28 mouse cellular contexts compared by ENCODE assay signal in genomic region chr4:107985812-107986211, GRCm38 (mm10). TPM values are rescaled to one million over a fixed set of nuclear protein-coding genes. Genes with fewer than 3 reads are reported as not detected.
DNase-seq lines count a peak whose midpoint lies in the region; ATAC-seq and TF ChIP-seq lines count a peak whose summit lies in the region.
"Had no signal": no experiment of that assay in that cellular context is flagged by ENCODE, and none has a peak within 500 bp of the region (broad histone marks: within the 10 kb centered on the region; RNA-seq: fewer than 3 reads in every experiment).

No protein-coding gene starts in this region.

- no peaks in the 10 kb centered on the region for H3K36me3 ChIP-seq in forebrain, embryonic 13.5 days (ENCODE audit: poor library complexity, severe bottlenecking)
- no peaks in the 10 kb centered on the region for H3K36me3 ChIP-seq in forebrain, embryonic 12.5 days (replicated peaks)
- no peaks in the 10 kb centered on the region for H3K36me3 ChIP-seq in limb, embryonic 11.5 days (ENCODE audit: control insufficient read depth, insufficient read depth, low read length)
- H3K36me3 ChIP-seq: embryonic facial prominence, embryonic 12.5 days; heart, embryonic 10.5 days; heart, embryonic 15.5 days; lung, embryonic 15.5 days; midbrain, embryonic 10.5 days; neural tube, embryonic 12.5 days had no signal

- TF ChIP-seq CTCF in brain, embryonic 14.5 days (IDR thresholded peaks at IDR 0.05; ENCODE audit: borderline replicate concordance, extremely low read depth, insufficient read depth, insufficient read length), result no peak
- TF ChIP-seq CTCF in embryonic fibroblast, embryonic 13.5 days (IDR thresholded peaks at IDR 0.05; ENCODE audit: borderline replicate concordance, insufficient read depth, low read length), result no peak

- H3K4me3 ChIP-seq in forebrain, embryonic 13.5 days, result no peak overlapping the region
- no peak overlapping the region for H3K4me3 ChIP-seq in forebrain, embryonic 12.5 days (replicated peaks)
- H3K4me3 ChIP-seq in embryonic fibroblast, embryonic 13.5 days (ENCODE audit: insufficient read depth, low read length), result no peak overlapping the region
- H3K4me3 ChIP-seq in limb, embryonic 11.5 days (ENCODE audit: low read depth, low read length), result no peak overlapping the region
- H3K4me3 ChIP-seq: embryonic facial prominence, embryonic 12.5 days; heart, embryonic 10.5 days; heart, embryonic 15.5 days; layer of hippocampus, adult 2 months; left cerebral cortex, adult 2 months; lung, embryonic 15.5 days; midbrain, embryonic 10.5 days; myocyte; neural tube, embryonic 12.5 days had no signal

- 0 out of 2 replicates have a peak, but pooled peaks cover 1% of the 10 kb centered on the region for H3K27me3 ChIP-seq in forebrain, embryonic 13.5 days
- H3K27me3 ChIP-seq in forebrain, embryonic 12.5 days, result peaks cover 7% of the 10 kb centered on the region; the same call in 1 of the 2 replicates
- H3K27me3 ChIP-seq in limb, embryonic 11.5 days (ENCODE audit: control insufficient read depth, insufficient read depth, low read length), result no peaks in the 10 kb centered on the region
- H3K27me3 ChIP-seq: embryonic facial prominence, embryonic 12.5 days; heart, embryonic 15.5 days; lung, embryonic 15.5 days; neural tube, embryonic 12.5 days; Patski had no signal

- no peaks in the 10 kb centered on the region for H3K9me3 ChIP-seq in forebrain, embryonic 13.5 days (replicated peaks)
- no peaks in the 10 kb centered on the region for H3K9me3 ChIP-seq in forebrain, embryonic 12.5 days
- no peaks in the 10 kb centered on the region for H3K9me3 ChIP-seq in limb, embryonic 11.5 days (ENCODE audit: control insufficient read depth, low read length)
- H3K9me3 ChIP-seq: embryonic facial prominence, embryonic 12.5 days; heart, embryonic 10.5 days; heart, embryonic 15.5 days; lung, embryonic 15.5 days; midbrain, embryonic 10.5 days; neural tube, embryonic 12.5 days had no signal

- 76% methylated on average over 5 of the region's 5 CpGs for WGBS in forebrain, embryonic 13.5 days
- 85% methylated on average over 5 of the region's 5 CpGs for WGBS in forebrain, embryonic 12.5 days
- WGBS in limb, embryonic 11.5 days, result 73% methylated on average over 5 of the region's 5 CpGs

- ATAC-seq in forebrain, embryonic 13.5 days, result peak; percentile 27; the same call in 1 of the 2 replicates
- ATAC-seq in forebrain, embryonic 12.5 days (ENCODE audit: low FRiP score), result no peak
- ATAC-seq in limb, embryonic 11.5 days (ENCODE audit: insufficient number of reproducible peaks, low FRiP score, low TSS enrichment, low read depth), result no peak
- ATAC-seq: hindbrain, embryonic 16.5 days; Patski had no signal

- no peak overlapping the region for H3K4me2 ChIP-seq in forebrain, embryonic 13.5 days
- no peak overlapping the region for H3K4me2 ChIP-seq in forebrain, embryonic 12.5 days
- no peak overlapping the region for H3K4me2 ChIP-seq in limb, embryonic 11.5 days (ENCODE audit: low read depth, severe bottlenecking)
- H3K4me2 ChIP-seq: embryonic facial prominence, embryonic 12.5 days; heart, embryonic 15.5 days; lung, embryonic 15.5 days; neural tube, embryonic 12.5 days had no signal

- TF ChIP-seq POLR2A in brain, embryonic 14.5 days (IDR thresholded peaks at IDR 0.05; ENCODE audit: borderline replicate concordance, extremely low read depth, insufficient read depth, insufficient read length, poor library complexity, severe bottlenecking), result no peak
- no peak for TF ChIP-seq POLR2A in embryonic fibroblast, embryonic 13.5 days (IDR thresholded peaks at IDR 0.05; ENCODE audit: low read depth, low read length)

- no peak overlapping the region for H3K27ac ChIP-seq in forebrain, embryonic 13.5 days
- no peak overlapping the region for H3K27ac ChIP-seq in forebrain, embryonic 12.5 days
- peak overlapping the region; percentile 98 for H3K27ac ChIP-seq in embryonic fibroblast, embryonic 13.5 days (ENCODE audit: insufficient read depth, low read length)
- peak overlapping the region; percentile 42; the same call in 1 of the 2 replicates for H3K27ac ChIP-seq in limb, embryonic 11.5 days (replicated peaks; ENCODE audit: low read depth, low read length)
- H3K27ac ChIP-seq: heart, embryonic 10.5 days; left cerebral cortex, adult 2 months; midbrain, embryonic 10.5 days; neural tube, embryonic 12.5 days had no signal

- DNase-seq in brain, embryonic 14.5 days (ENCODE audit: low read depth), result peak; percentile 55
- no peak for DNase-seq in limb, embryonic 11.5 days (ENCODE audit: low spot score)
- DNase-seq in liver, result no peak
- no peak for DNase-seq in thymus, adult 18-20 months
- DNase-seq: adrenal gland, postnatal 10 days; cerebellum, adult 18-20 months; cerebellum, postnatal 25 days; gastrocnemius, postnatal 10 days; heart, adult 11 months; kidney, adult 2 months; kidney, postnatal 36 days had no signal

- no peak overlapping the region for H3K9ac ChIP-seq in forebrain, embryonic 13.5 days
- H3K9ac ChIP-seq in forebrain, embryonic 12.5 days, result no peak overlapping the region
- H3K9ac ChIP-seq in limb, embryonic 11.5 days (ENCODE audit: low read length), result no peak overlapping the region
- H3K9ac ChIP-seq: embryonic facial prominence, embryonic 12.5 days; heart, embryonic 15.5 days; lung, embryonic 15.5 days; neural tube, embryonic 12.5 days had no signal

- no peaks in the 10 kb centered on the region for H3K4me1 ChIP-seq in forebrain, embryonic 13.5 days
- H3K4me1 ChIP-seq in forebrain, embryonic 12.5 days, result no peaks in the 10 kb centered on the region
- H3K4me1 ChIP-seq in embryonic fibroblast, embryonic 13.5 days (ENCODE audit: control insufficient read depth, insufficient read depth, low read length), result peaks cover 12% of the 10 kb centered on the region
- 0 out of 2 replicates have a peak, but pooled peaks cover 2% of the 10 kb centered on the region for H3K4me1 ChIP-seq in limb, embryonic 11.5 days (ENCODE audit: control insufficient read depth, insufficient read depth, low read length)
- H3K4me1 ChIP-seq: heart, embryonic 15.5 days; neural tube, embryonic 12.5 days had no signal

RNA-seq across cellular contexts. Expression of gene Slc1a7, which starts 17.7 kb away (rescaled TPM):
- not detected in 2 replicates for polyA plus RNA-seq in forebrain, embryonic 13.5 days (2015; fragmentation: Nextera tagmentation; extraction: Ambion mirVana)
- not detected in 2 replicates for polyA plus RNA-seq in forebrain, embryonic 12.5 days (2016; fragmentation: Nextera tagmentation; extraction: Ambion mirVana)
- 0.08 and 0.10 TPM in 2 replicates for polyA plus RNA-seq in brain, embryonic 14.5 days (2012; rRNA removed)
- polyA plus RNA-seq in embryonic fibroblast, embryonic 13.5 days (2011; ENCODE audit: insufficient read length, low read depth, missing spikeins), result not detected in 2 replicates
- polyA plus RNA-seq in limb, embryonic 11.5 days (2014; fragmentation: Nextera tagmentation; extraction: Ambion mirVana), result not detected in 2 replicates
- polyA plus RNA-seq: embryonic facial prominence, embryonic 12.5 days; heart, embryonic 10.5 days; hindbrain, embryonic 11.5 days; kidney, embryonic 16.5 days; liver, embryonic 16.5 days; midbrain, embryonic 10.5 days; neural tube, embryonic 12.5 days had no signal

Comparison
In these comparisons a context has a peak if more than half of its experiments do, and no peak if none do; other contexts are left out.
1. H3K27ac ChIP-seq: peak in embryonic fibroblast, embryonic 13.5 days (single experiment) and limb, embryonic 11.5 days (single experiment); none in forebrain, embryonic 13.5 days (single experiment) and forebrain, embryonic 12.5 days (single experiment).